Mouse (Mus musculus): ENCODE results near the gene Zfp599.

Zfp599 gene

DNA sequence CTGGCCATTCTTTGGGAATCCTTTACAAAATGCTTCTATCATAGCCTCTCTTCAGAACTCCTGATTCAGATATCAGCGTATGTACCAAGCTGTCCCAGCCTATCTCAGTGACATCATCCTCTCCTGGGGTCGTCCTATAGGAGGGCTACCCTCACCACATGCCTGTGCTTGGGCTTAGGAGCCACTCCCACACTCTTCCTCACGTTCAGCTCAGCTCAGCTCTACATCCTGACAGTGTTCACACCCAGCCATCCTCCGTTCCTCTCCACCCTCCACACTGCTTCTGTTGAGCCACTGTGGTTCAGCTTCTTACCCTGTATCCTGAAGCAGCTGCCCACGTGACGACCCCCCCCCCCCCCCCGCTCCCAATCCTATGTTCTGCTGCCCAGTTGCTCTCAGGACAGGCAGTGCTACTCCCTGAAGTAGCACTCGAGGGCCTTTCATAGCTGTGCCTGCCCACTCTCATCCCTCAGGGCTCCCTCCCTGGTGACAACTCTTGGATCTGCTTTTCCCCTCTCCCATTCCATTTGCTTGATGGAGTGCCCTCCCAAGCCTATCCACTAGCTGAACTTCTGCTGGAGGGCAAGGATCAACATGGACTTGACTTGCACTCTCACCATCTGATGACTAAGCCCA lies 41.7 kb downstream of the Zfp599 start:
- DNase-seq, result no peak

DNA sequence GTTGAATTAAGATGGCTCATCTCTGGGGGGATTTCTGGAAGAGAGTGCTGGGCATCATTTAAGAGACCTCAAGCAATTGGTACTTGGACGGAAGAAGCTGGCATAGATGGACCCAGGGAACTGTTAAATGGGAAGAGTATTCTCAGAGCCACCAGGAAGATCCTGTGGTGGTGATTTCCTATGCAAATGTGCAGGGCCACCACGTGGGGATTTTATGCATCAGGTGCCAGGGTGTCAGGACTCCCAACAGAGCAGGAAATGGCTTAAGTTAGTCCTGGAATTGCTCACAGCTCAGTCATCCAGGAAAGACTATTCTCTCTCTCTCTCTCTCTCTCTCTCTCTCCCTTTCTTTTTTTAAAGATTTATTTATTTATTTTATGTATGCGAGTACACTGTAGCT lies 43.0 kb downstream of the Zfp599 start:
- DNase-seq, result no peak

DNA sequence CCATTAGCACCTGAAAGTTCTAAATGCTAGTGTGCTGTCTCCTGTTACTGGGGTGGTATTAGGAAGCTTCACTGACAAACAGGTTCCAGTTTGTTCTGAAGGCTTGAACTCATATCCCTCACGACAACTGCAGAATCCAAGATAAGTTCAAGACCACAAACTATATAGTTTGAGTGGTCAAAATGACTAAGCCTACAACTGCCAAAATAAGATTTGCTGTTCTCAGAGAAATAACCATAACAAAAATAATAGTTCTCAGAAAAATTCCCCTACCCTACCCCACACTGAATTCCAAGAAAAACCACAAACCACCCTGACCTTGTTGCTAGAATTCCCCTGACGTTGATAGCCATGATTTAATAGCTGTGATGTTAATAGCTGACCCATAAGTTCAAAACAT lies 45.1 kb downstream of the Zfp599 start:
- no peak for DNase-seq

DNA sequence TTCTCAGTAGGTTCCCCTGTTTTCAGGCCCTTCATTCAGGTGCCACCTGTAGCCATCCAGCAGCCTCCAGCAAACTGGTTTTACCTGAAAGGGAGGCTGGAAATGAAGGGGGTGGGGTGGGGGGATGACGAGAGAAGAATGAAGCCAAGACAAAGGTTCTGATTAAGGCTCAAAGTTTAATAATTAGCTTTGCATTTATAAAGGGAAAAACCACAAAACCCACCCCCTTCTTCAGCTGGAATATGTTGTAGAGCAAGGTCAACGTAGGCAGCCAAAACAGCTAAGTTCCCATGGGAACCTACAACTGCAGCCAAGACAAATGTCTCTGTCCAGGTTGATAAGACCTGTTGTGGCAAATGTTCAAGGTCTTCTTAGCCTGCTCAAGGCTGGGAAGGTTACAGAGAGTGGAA lies 45.9 kb downstream of the Zfp599 start:
- DNase-seq, result no peak

All from cerebellum, postnatal 14 days (tissue).